Mouse (Mus musculus) hindbrain, embryonic 14.5 days (tissue): ENCODE measurements around the gene Fmnl2. TPM values are rescaled to one million over a fixed set of nuclear protein-coding genes. Genes with fewer than 3 reads are reported as not detected.

Source experiments
- ATAC-seq: fragments of 200-750 bp; cut with Nextera tagmentation; 2 replicates; pipeline ENCODE4 v1.8.0; 2017; ENCODE audit warnings: moderate number of reproducible peaks, mild to moderate bottlenecking, moderate TSS enrichment, moderate library complexity; ENCODE audit not compliant: low FRiP score
- DNase-seq: peaks from one replicate; pipeline ENCODE4 v3.0.0-alpha.2; 2015; ENCODE audit warnings: low spot score
- H3K27ac ChIP-seq: fragments of 300-500 bp; sonication (generic); 2 replicates; pipeline ENCODE4 v1.5.1; 2014; ENCODE audit warnings: mild to moderate bottlenecking, moderate library complexity
- H3K27me3 ChIP-seq: fragments of 300-500 bp; sonication (generic); 2 replicates; pipeline ENCODE4 v1.6.1; 2014; ENCODE audit warnings: mild to moderate bottlenecking, low read length, mixed read lengths; ENCODE audit not compliant: control insufficient read depth, insufficient read depth
- H3K36me3 ChIP-seq: fragments of 300-500 bp; sonication (generic); replicated peaks from 2 replicates; pipeline ENCODE4 v1.6.1; 2014; ENCODE audit not compliant: control insufficient read depth, insufficient read depth
- H3K4me1 ChIP-seq: fragments of 300-500 bp; sonication (generic); replicated peaks from 2 replicates; pipeline ENCODE4 v1.6.1; 2014; ENCODE audit warnings: antibody characterized with exemption, low read length, mixed read lengths; ENCODE audit not compliant: control insufficient read depth, insufficient read depth
- H3K4me2 ChIP-seq: fragments of 300-500 bp; sonication (generic); replicated peaks from 2 replicates; pipeline ENCODE4 v1.6.1; 2014; ENCODE audit warnings: mild to moderate bottlenecking, moderate library complexity
- H3K4me3 ChIP-seq: fragments of 300-500 bp; sonication (generic); replicated peaks from 2 replicates; pipeline ENCODE4 v1.5.1; 2014; ENCODE audit warnings: mild to moderate bottlenecking, low read length
- H3K9ac ChIP-seq: fragments of 300-500 bp; sonication (generic); 2 replicates; pipeline ENCODE4 v1.6.1; 2014
- H3K9me3 ChIP-seq: fragments of 300-500 bp; sonication (generic); 2 replicates; pipeline ENCODE4 v1.6.1; 2016; ENCODE audit warnings: low read length; ENCODE audit not compliant: control insufficient read depth
- WGBS: fragments of 180-500 bp; shearing (Covaris S2); extraction: QIAGEN DNeasy Blood & Tissue Kit; methylation state at CpG from one replicate; pipeline ENCODE4 v1.1.7; 2014; 5-methylcytosine and 5-hydroxymethylcytosine counted together
- polyA plus RNA-seq: library from polyadenylated mRNA; unstranded; fragments of >200 nt; fragmentation: Nextera tagmentation; extraction: Ambion mirVana; gene quantifications from 2 replicates; pipeline ENCODE4 v1.2.1, GENCODE M21; 2014

The Fmnl2 gene
- polyA plus RNA-seq, 1 experiment from 2014 or later: 13.7 TPM

DNA sequence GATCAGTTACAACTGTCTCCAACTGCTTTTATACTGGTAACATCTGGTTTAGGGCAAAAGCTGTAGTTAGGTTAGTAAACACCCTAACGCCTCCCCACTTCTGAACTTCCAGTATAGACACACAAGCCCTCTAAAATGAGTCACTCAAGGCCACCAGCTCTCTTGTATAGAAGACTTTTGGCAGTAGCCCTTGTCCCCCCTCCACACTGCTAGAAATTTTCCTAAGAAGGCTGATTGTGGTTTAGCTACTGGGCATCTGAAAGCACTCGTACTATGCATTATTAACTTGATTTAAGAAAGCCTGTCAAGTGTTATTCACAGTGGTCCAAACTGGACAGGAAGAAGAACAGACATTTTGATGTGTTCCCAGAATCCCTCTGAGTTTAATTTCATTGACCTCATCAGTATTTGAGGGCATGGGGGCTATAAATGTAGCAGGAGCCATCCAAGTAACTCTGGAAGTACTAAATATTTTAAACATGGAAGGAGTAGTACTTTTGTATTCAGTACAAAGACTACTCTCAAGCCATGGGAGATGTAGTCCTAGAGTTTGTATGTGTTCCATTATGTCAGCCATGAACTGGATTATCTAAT, 222.1 kb downstream of the Fmnl2 start:
- Histone ChIP-seq H3K36me3 (no peaks in the 10 kb centered on the region), H3K27ac (no peak overlapping the region), H3K9ac (no peak overlapping the region), H3K4me2 (no peak overlapping the region), H3K4me1 (0 out of 2 replicates have a peak, but pooled peaks cover 5% of the 10 kb centered on the region), H3K9me3 (no peaks in the 10 kb centered on the region), H3K27me3 (no peaks in the 10 kb centered on the region), H3K4me3 (no peak overlapping the region)
- DNase-seq (no peak), ATAC-seq (no peak)
- WGBS: 85% methylated on average over 2 of the region's 2 CpGs

DNA sequence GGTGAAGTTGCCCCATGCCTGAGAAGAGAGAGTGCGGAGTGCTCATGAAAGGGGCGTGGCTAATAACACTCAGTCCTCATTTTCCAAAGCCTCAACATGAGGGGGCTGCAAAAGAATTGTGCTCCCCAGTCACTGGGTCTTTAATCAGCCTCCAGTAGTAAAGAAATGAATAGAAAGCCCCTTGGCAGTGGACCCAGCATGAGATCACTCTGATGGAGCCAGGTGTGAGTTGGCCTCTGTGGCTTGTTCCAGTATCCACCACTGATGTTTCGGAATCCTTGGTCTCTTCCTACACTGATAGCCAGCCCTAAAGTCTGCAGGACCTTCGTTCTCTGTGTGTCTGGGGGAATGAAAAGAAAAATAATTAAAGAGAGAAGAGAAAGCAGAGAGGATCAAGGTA, 224.4 kb downstream of the Fmnl2 start:
- WGBS: 81% methylated on average over 4 of the region's 4 CpGs
- ATAC-seq: no peak
- Histone ChIP-seq H3K9ac (no peak overlapping the region), H3K9me3 (no peaks in the 10 kb centered on the region), H3K4me3 (no peak overlapping the region), H3K27me3 (no peaks in the 10 kb centered on the region), H3K4me2 (no peak overlapping the region), H3K4me1 (0 out of 2 replicates have a peak, but pooled peaks cover 5% of the 10 kb centered on the region), H3K27ac (0 out of 2 replicates have a peak overlapping the region, but pooled peaks have one; percentile 26), H3K36me3 (no peaks in the 10 kb centered on the region)
- DNase-seq: no peak

DNA sequence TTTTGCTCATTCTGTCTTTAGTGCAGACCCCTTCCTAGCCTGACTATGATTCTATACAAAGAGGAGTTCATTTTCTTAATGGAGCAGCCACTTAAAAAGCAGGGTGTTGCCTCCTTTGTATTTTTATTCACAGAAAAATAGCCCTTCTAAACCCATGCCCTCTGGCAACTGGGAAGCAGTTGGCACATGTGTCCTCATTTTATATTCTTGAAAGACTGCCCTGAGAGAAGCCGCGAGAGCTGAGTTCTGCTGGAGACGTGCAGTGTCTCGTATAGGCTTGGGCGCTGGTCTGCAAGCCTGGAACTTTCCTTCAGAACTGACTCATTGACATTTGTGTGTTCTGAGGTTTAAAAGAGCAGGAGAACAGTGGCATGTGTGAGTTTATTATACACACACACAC, 224.8 kb downstream of the Fmnl2 start:
- 0 out of 2 replicates have a peak overlapping the region, but pooled peaks have one; percentile 26 for H3K27ac ChIP-seq

DNA sequence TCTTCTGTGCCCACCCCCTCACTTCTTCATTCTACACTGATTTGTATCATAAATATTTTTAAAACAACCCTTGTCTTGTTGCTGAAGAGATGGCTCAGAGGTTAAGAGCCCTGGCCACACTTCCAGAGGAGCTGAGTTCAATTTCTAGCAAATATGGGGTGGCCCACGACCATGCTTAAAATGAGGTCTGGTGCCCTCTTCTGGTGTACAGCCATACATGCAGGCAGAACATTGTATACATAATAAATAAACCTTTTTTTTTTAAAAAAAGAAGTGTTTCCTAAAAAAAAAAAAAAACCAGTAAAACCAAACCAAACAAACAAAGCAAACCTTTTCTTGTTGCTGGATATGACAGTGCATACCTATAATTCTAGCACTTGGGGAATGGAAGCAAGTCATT, 225.6 kb downstream of the Fmnl2 start:
- 24% methylated on average over 1 of the region's 1 CpGs for WGBS
- no peak for ATAC-seq
- DNase-seq: no peak

More for the DNA sequence above, 224.8 kb downstream of the Fmnl2 start:
- Histone ChIP-seq H3K4me3 (no peak overlapping the region), H3K36me3 (no peaks in the 10 kb centered on the region), H3K9me3 (no peaks in the 10 kb centered on the region), H3K27me3 (no peaks in the 10 kb centered on the region), H3K4me1 (0 out of 2 replicates have a peak, but pooled peaks cover 5% of the 10 kb centered on the region), H3K4me2 (no peak overlapping the region), H3K9ac (no peak overlapping the region)
- DNase-seq (no peak), ATAC-seq (no peak)
- 54% methylated on average over 5 of the region's 5 CpGs for WGBS

DNA sequence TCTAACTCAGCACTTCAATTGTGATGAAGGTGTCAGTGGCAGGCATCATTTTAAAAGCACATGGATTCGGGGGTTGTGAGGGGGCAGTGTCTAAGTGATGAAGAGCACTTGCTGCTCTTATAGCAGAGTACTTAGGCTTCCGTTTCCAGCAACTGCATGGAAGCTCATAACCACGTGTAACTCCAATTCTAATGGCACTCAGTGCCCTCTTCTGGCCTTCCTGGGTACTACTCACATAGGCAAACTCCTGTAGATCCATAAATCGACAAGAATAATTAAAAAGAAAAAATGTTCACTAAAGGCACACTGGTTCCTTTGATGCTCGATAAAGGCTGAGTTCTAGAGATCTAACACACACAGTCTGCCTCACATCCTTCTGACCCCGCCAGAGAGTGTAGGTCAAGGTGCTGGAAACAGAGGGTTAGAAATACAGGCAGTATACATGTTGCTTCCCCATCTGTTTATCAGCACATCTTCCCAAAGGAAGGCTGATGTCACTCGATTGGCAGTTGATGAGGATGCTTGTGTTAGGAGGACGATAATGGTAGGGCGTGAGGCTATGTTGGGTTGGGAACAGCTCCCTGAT, 228.1 kb downstream of the Fmnl2 start:
- H3K4me3 ChIP-seq: no peak overlapping the region
- H3K27ac ChIP-seq: no peak overlapping the region
- H3K4me1 ChIP-seq: 0 out of 2 replicates have a peak, but pooled peaks cover 5% of the 10 kb centered on the region
- ATAC-seq (0 out of 2 replicates have a peak, but pooled peaks have one; percentile 16), DNase-seq (no peak)
- H3K9me3 ChIP-seq: no peaks in the 10 kb centered on the region
- H3K36me3 ChIP-seq: no peaks in the 10 kb centered on the region
- H3K27me3 ChIP-seq: no peaks in the 10 kb centered on the region
- WGBS: 64% methylated on average over 9 of the region's 9 CpGs
- H3K4me2 ChIP-seq: no peak overlapping the region
- H3K9ac ChIP-seq: no peak overlapping the region

More for the DNA sequence above, 225.6 kb downstream of the Fmnl2 start:
- H3K4me3 ChIP-seq: no peak overlapping the region
- no peak overlapping the region for H3K27ac ChIP-seq
- no peaks in the 10 kb centered on the region for H3K27me3 ChIP-seq
- no peak overlapping the region for H3K4me2 ChIP-seq
- no peaks in the 10 kb centered on the region for H3K36me3 ChIP-seq
- H3K9ac ChIP-seq: no peak overlapping the region
- no peaks in the 10 kb centered on the region for H3K9me3 ChIP-seq
- 0 out of 2 replicates have a peak, but pooled peaks cover 5% of the 10 kb centered on the region for H3K4me1 ChIP-seq

DNA sequence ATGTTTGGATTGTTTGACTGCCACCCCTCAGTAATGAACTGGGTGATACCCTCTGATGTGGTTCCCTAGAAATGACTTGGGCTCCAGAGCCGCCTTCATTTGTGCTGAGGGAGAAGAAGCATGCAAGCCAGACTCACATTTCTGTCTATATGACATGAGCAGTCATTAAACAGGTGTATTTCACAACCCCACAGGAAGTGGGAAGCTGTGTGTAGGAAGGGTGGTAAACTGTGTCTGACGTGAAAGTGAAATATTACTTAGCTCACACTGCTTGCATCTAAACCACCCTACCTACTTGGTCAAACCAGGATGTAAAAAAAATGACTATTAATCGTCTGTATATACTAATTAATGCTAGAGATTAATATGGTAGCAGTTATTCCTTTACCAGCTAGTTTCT, 231.1 kb downstream of the Fmnl2 start:
- H3K4me1 ChIP-seq: no peaks in the 10 kb centered on the region
- WGBS: 97% methylated on average over 3 of the region's 3 CpGs
- H3K9me3 ChIP-seq: no peaks in the 10 kb centered on the region
- ATAC-seq (no peak), DNase-seq (no peak)
- H3K4me3 ChIP-seq: no peak overlapping the region
- no peaks in the 10 kb centered on the region for H3K27me3 ChIP-seq
- H3K4me2 ChIP-seq: no peak overlapping the region
- H3K9ac ChIP-seq: no peak overlapping the region
- no peaks in the 10 kb centered on the region for H3K36me3 ChIP-seq
- H3K27ac ChIP-seq: no peak overlapping the region

DNA sequence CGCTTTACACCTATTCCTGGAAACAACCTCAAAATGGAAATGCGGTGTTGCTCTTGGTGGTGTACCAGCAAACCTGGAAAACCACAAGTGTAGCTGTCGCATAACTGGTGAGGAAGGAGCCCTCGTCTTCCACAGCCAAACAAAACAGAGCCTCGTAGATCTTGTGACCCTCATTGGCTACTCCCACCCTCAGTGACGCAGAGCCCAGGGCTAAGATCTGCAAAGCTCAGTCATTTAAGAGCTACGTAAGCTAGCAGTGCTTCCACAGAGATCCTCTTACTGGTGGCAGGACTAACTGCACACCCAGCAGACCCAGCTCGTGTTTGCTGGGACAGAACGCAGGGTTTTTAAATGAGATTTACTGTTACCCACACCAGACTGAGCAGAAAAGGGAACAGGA, 237.4 kb downstream of the Fmnl2 start:
- no peak overlapping the region for H3K27ac ChIP-seq
- H3K9ac ChIP-seq: no peak overlapping the region
- no peak overlapping the region for H3K4me2 ChIP-seq
- H3K4me1 ChIP-seq: no peaks in the 10 kb centered on the region
- 92% methylated on average over 9 of the region's 9 CpGs for WGBS
- H3K4me3 ChIP-seq: no peak overlapping the region
- H3K27me3 ChIP-seq: no peaks in the 10 kb centered on the region
- H3K36me3 ChIP-seq: peaks cover 19% of the 10 kb centered on the region
- no peak for DNase-seq
- ATAC-seq: no peak
- no peaks in the 10 kb centered on the region for H3K9me3 ChIP-seq

DNA sequence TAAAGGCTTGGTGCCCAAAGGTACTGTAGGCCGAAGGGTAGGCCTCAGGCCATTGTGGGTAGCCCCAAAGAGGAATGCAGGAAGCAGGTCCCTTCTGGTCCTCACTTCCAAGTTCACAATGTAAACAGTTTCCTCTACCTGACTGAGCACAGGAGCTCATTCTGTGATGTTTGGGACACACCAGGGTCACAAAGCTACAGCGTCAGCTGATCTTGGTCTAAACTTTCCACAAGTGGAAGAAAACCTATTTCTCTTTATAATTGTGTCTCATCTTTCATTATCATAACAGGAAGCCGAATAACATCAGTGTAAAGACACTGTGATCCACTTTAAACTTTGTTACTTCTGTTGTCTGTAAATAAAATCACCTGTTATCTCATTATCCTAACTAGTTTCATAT, 237.8 kb downstream of the Fmnl2 start:
- H3K27me3 ChIP-seq: no peaks in the 10 kb centered on the region
- no peak overlapping the region for H3K27ac ChIP-seq
- H3K4me1 ChIP-seq: no peaks in the 10 kb centered on the region
- peaks cover 19% of the 10 kb centered on the region for H3K36me3 ChIP-seq
- WGBS: 95% methylated on average over 3 of the region's 3 CpGs
- no peak overlapping the region for H3K4me2 ChIP-seq
- no peak for DNase-seq
- no peak overlapping the region for H3K4me3 ChIP-seq
- no peaks in the 10 kb centered on the region for H3K9me3 ChIP-seq
- H3K9ac ChIP-seq: no peak overlapping the region
- no peak for ATAC-seq

DNA sequence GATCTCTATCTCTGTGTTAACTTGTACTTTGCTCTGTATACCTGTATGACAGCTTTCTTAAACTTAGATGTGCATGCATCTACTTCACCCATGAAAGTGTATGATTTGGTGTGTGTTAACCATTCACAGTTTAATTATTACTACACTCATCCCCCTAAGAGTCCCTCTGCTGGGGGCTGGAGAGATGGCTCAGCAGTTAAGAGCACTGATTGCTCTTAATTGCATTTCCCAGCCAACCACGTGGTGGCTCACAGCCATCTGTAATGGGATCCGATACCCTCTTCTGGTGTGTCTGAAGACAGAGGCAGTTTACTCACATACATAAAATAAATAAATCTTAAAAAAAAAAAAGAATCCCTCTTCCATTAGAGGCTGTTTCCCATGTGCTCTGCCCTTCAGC, 242.4 kb downstream of the Fmnl2 start:
- WGBS: 41% methylated on average over 2 of the region's 2 CpGs
- Histone ChIP-seq H3K9ac (no peak overlapping the region), H3K36me3 (peaks cover 56% of the 10 kb centered on the region), H3K4me3 (no peak overlapping the region), H3K27ac (no peak overlapping the region), H3K27me3 (no peaks in the 10 kb centered on the region), H3K9me3 (no peaks in the 10 kb centered on the region), H3K4me2 (no peak overlapping the region), H3K4me1 (no peaks in the 10 kb centered on the region)
- ATAC-seq (peak; percentile 57; the same call in 1 of the 2 replicates), DNase-seq (no peak)
